Comparison of ENCODE assay signal across 8 mouse cellular contexts in genomic region chr4:122983486-122984261, GRCm38 (mm10). TPM values are rescaled to one million over a fixed set of nuclear protein-coding genes. Genes with fewer than 3 reads are reported as not detected.
DNase-seq lines count a peak whose midpoint lies in the region; ATAC-seq lines count a peak whose summit lies in the region.

No protein-coding gene starts in this region.

- peak; percentile 68 for DNase-seq in CD4-positive helper T cell, adult 2 months (ENCODE audit: low read depth, low spot score)
- DNase-seq in ES-CJ7 (ENCODE audit: low read depth, low spot score), result peak; percentile 49
- DNase-seq in right cerebral cortex, adult 18-20 months, result no peak
- DNase-seq in adrenal gland, postnatal 14 days, result no peak
- no peak for DNase-seq in Muller cell, postnatal 12 days (ENCODE audit: inconsistent ontology term)
- no peak for DNase-seq in kidney, postnatal 4 days

- no peaks in the 10 kb centered on the region for H3K9me3 ChIP-seq in hindbrain, embryonic 13.5 days
- H3K9me3 ChIP-seq in midbrain, embryonic 13.5 days, result no peaks in the 10 kb centered on the region

- H3K4me2 ChIP-seq in hindbrain, embryonic 13.5 days, result peak overlapping the region; percentile 34
- peak overlapping the region; percentile 42 for H3K4me2 ChIP-seq in midbrain, embryonic 13.5 days (replicated peaks)

- peaks cover 8% of the 10 kb centered on the region; the same call in 1 of the 2 replicates for H3K4me1 ChIP-seq in hindbrain, embryonic 13.5 days (replicated peaks)
- H3K4me1 ChIP-seq in midbrain, embryonic 13.5 days (replicated peaks), result peaks cover 10% of the 10 kb centered on the region

- peaks cover 19% of the 10 kb centered on the region for H3K27me3 ChIP-seq in hindbrain, embryonic 13.5 days
- H3K27me3 ChIP-seq in midbrain, embryonic 13.5 days, result peaks cover 22% of the 10 kb centered on the region

- no peak overlapping the region for H3K9ac ChIP-seq in hindbrain, embryonic 13.5 days
- H3K9ac ChIP-seq in midbrain, embryonic 13.5 days (replicated peaks), result no peak overlapping the region

- no peak overlapping the region for H3K27ac ChIP-seq in hindbrain, embryonic 13.5 days
- H3K27ac ChIP-seq in midbrain, embryonic 13.5 days, result no peak overlapping the region

- no peaks in the 10 kb centered on the region for H3K36me3 ChIP-seq in hindbrain, embryonic 13.5 days
- H3K36me3 ChIP-seq in midbrain, embryonic 13.5 days, result no peaks in the 10 kb centered on the region

- WGBS in hindbrain, embryonic 13.5 days, result 29% methylated on average over 17 of the region's 17 CpGs
- 30% methylated on average over 17 of the region's 17 CpGs for WGBS in midbrain, embryonic 13.5 days

- no peak for ATAC-seq in hindbrain, embryonic 13.5 days (ENCODE audit: low FRiP score)
- 0 out of 2 replicates have a peak, but pooled peaks have one; percentile 29 for ATAC-seq in midbrain, embryonic 13.5 days

- peak overlapping the region; percentile 0; the same call in 1 of the 2 replicates for H3K4me3 ChIP-seq in hindbrain, embryonic 13.5 days
- H3K4me3 ChIP-seq in midbrain, embryonic 13.5 days (replicated peaks), result peak overlapping the region; percentile 13

RNA-seq across cellular contexts. Expression of gene Mycl, which starts 11.8 kb away (rescaled TPM):
- polyA plus RNA-seq in hindbrain, embryonic 13.5 days (2015; fragmentation: Nextera tagmentation; extraction: Ambion mirVana), result 75.9 and 77.3 TPM in 2 replicates
- polyA plus RNA-seq in midbrain, embryonic 13.5 days (2015; fragmentation: Nextera tagmentation; extraction: Ambion mirVana), result 95.2 and 101 TPM in 2 replicates
- total RNA-seq in adrenal gland, postnatal 14 days (2021), result 2.3 and 3.5 TPM in 2 replicates

RNA-seq across cellular contexts. Expression of gene Mfsd2a, which starts 22.7 kb away (rescaled TPM):
- polyA plus RNA-seq in hindbrain, embryonic 13.5 days (2015; fragmentation: Nextera tagmentation; extraction: Ambion mirVana), result 29.6 and 36.7 TPM in 2 replicates
- 31.7 and 32.5 TPM in 2 replicates for polyA plus RNA-seq in midbrain, embryonic 13.5 days (2015; fragmentation: Nextera tagmentation; extraction: Ambion mirVana)
- 2.7 and 5.7 TPM in 2 replicates for total RNA-seq in adrenal gland, postnatal 14 days (2021)

RNA-seq across cellular contexts. Expression of gene Trit1, which starts 32.7 kb away (rescaled TPM):
- 25.4 and 27.1 TPM in 2 replicates for polyA plus RNA-seq in hindbrain, embryonic 13.5 days (2015; fragmentation: Nextera tagmentation; extraction: Ambion mirVana)
- polyA plus RNA-seq in midbrain, embryonic 13.5 days (2015; fragmentation: Nextera tagmentation; extraction: Ambion mirVana), result 27.6 and 30.9 TPM in 2 replicates
- total RNA-seq in adrenal gland, postnatal 14 days (2021), result 19.0 and 25.7 TPM in 2 replicates

Comparison
In these comparisons a context has a peak if more than half of its experiments do, and no peak if none do; other contexts are left out.
1. DNase-seq: peak in CD4-positive helper T cell, adult 2 months (single experiment) and ES-CJ7 (single experiment); none in right cerebral cortex, adult 18-20 months (single experiment), adrenal gland, postnatal 14 days (single experiment), Muller cell, postnatal 12 days (single experiment) and kidney, postnatal 4 days (0 of 2).